Mouse (Mus musculus): Measurements from ENCODE around the gene Mageh1.
"Not testable (repeated sequence)": the region's sequence is repeated elsewhere in the genome, so short reads cannot be mapped to it uniquely, and the experiment has no call there.

- not testable (repeated sequence) for TF ChIP-seq CTCF (IDR thresholded peaks at IDR 0.05; ENCODE audit: extremely low read depth, insufficient read length, insufficient replicate concordance, low read depth, low read length); POLR2A (IDR thresholded peaks at IDR 0.05; ENCODE audit: low read depth, low read length)
Observed at GRCm38 (mm10) chrX:152996105-152996504, 41.3 kb downstream of the Mageh1 start.
